Mouse (Mus musculus) embryonic facial prominence, embryonic 14.5 days (tissue): ENCODE results near the gene Qrich2. TPM values are rescaled to one million over a fixed set of nuclear protein-coding genes. Genes with fewer than 3 reads are reported as not detected.

Source experiments
- polyA plus RNA-seq: library from polyadenylated mRNA; unstranded; fragments of >200 nt; fragmentation: Nextera tagmentation; extraction: Ambion mirVana; gene quantifications from 2 replicates; pipeline ENCODE4 v1.2.1, GENCODE M21; 2014

Gene Qrich2
- polyA plus RNA-seq, 1 experiment from 2014 or later: 0.14 TPM

Other genes with a start within 250 kb of the Qrich2 start
- 9.5 and 10.1 TPM in 2 replicates for gene Evpl, start 228.2 kb downstream of the Qrich2 start, polyA plus RNA-seq
- gene Srp68, start 192.0 kb downstream of the Qrich2 start, polyA plus RNA-seq: 91.9 and 92.5 TPM in 2 replicates
- 0.29 and 0.60 TPM in 2 replicates for gene Galr2, start 185.3 kb downstream of the Qrich2 start, polyA plus RNA-seq
- 60.5 and 71.2 TPM in 2 replicates for gene Exoc7, start 159.0 kb downstream of the Qrich2 start, polyA plus RNA-seq
- gene Foxj1, start 130.8 kb downstream of the Qrich2 start, polyA plus RNA-seq: 7.1 and 13.7 TPM in 2 replicates
- 17.7 and 18.2 TPM in 2 replicates for gene Rnf157, start 53.2 kb downstream of the Qrich2 start, polyA plus RNA-seq
- 46.3 and 47.6 TPM in 2 replicates for gene Ubald2, start 32.1 kb downstream of the Qrich2 start, polyA plus RNA-seq
- gene Prpsap1, start 28.0 kb upstream of the Qrich2 start, polyA plus RNA-seq: 122 and 145 TPM in 2 replicates
- gene Sphk1, start 64.7 kb upstream of the Qrich2 start, polyA plus RNA-seq: 7.8 and 8.4 TPM in 2 replicates
- 15.4 and 17.4 TPM in 2 replicates for gene Ube2o, start 115.2 kb upstream of the Qrich2 start, polyA plus RNA-seq
- not detected in 2 replicates for gene Aanat, start 120.2 kb upstream of the Qrich2 start, polyA plus RNA-seq
- gene Rhbdf2, start 160.8 kb upstream of the Qrich2 start, polyA plus RNA-seq: 3.6 and 4.4 TPM in 2 replicates
- gene Prcd, start 187.3 kb upstream of the Qrich2 start, polyA plus RNA-seq: 0.84 and 2.3 TPM in 2 replicates
- gene Cygb, start 188.1 kb upstream of the Qrich2 start, polyA plus RNA-seq: 17.8 and 20.5 TPM in 2 replicates